Mouse (Mus musculus) neural tube, embryonic 14.5 days (tissue): ENCODE data around the gene Ufsp1. TPM values are rescaled to one million over a fixed set of nuclear protein-coding genes. Genes with fewer than 3 reads are reported as not detected.

Experiments
- ATAC-seq: fragments of 200-750 bp; cut with Nextera tagmentation; 2 replicates; pipeline ENCODE4 v1.8.0; 2017; ENCODE audit warnings: low read depth, mild to moderate bottlenecking, moderate TSS enrichment, moderate library complexity
- H3K27ac ChIP-seq: fragments of 300-500 bp; sonication (generic); 2 replicates; pipeline ENCODE4 v1.5.1; 2014; ENCODE audit warnings: low read depth, mild to moderate bottlenecking, control low read depth, low read length, moderate library complexity, mixed read lengths
- H3K27me3 ChIP-seq: fragments of 300-500 bp; sonication (generic); 2 replicates; pipeline ENCODE4 v1.6.1; 2014; ENCODE audit warnings: low read length; ENCODE audit not compliant: control insufficient read depth, insufficient read depth
- H3K36me3 ChIP-seq: fragments of 300-500 bp; sonication (generic); 2 replicates; pipeline ENCODE4 v1.6.1; 2014; ENCODE audit warnings: low read length, mixed read lengths; ENCODE audit not compliant: control insufficient read depth, insufficient read depth
- H3K4me1 ChIP-seq: fragments of 300-500 bp; sonication (generic); 2 replicates; pipeline ENCODE4 v1.6.1; 2014; ENCODE audit warnings: low read length; ENCODE audit not compliant: control insufficient read depth, insufficient read depth
- H3K4me2 ChIP-seq: fragments of 300-500 bp; sonication (generic); 2 replicates; pipeline ENCODE4 v1.6.1; 2014; ENCODE audit warnings: mild to moderate bottlenecking, low read depth, low read length, control low read depth
- H3K4me3 ChIP-seq: fragments of 300-500 bp; sonication (generic); 2 replicates; pipeline ENCODE4 v1.5.1; 2014; ENCODE audit warnings: low read depth, low read length, control low read depth, mixed read lengths
- H3K9ac ChIP-seq: fragments of 300-500 bp; sonication (generic); replicated peaks from 2 replicates; pipeline ENCODE4 v1.6.1; 2014; ENCODE audit warnings: low read depth, mild to moderate bottlenecking, control low read depth, low read length, mixed read lengths
- H3K9me3 ChIP-seq: fragments of 300-500 bp; sonication (generic); 2 replicates; pipeline ENCODE4 v1.6.1; 2016; ENCODE audit warnings: low read length; ENCODE audit not compliant: control insufficient read depth
- WGBS: fragments of 180-500 bp; shearing (Covaris S2); extraction: QIAGEN DNeasy Blood & Tissue Kit; methylation state at CpG from one replicate; pipeline ENCODE4 v1.1.7; 2014; 5-methylcytosine and 5-hydroxymethylcytosine counted together
- polyA plus RNA-seq: library from polyadenylated mRNA; unstranded; fragments of >200 nt; fragmentation: Nextera tagmentation; extraction: Ambion mirVana; gene quantifications from 2 replicates; pipeline ENCODE4 v1.2.1, GENCODE M21; 2014

Ufsp1 gene
- polyA plus RNA-seq, 1 experiment from 2014 or later: 24.0 TPM

DNA sequence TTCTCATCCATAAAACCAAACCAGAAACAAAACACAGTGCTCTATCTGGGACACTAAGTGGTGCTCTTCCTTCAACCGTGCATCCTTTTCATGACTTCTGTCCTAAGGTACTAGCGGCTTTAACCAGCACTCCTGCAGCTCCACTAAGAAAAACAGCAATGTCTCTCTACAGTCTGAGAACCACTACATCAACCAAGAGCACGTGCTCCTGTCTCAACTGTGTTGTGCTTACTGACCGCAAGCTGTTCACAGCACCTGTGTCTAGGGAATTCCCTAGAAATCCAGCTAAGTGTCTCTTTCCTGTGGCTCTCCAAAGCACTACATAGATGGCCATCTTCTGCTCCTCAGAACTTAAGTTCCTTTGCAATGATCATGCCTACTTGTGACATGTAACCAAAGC lies 10.4 kb downstream of the Ufsp1 start:
- WGBS: 8% methylated on average over 4 of the region's 4 CpGs
- Histone ChIP-seq H3K27me3 (no peaks in the 10 kb centered on the region), H3K9ac (no peak overlapping the region), H3K4me1 (peaks cover 30% of the 10 kb centered on the region), H3K27ac (no peak overlapping the region), H3K36me3 (peaks cover 37% of the 10 kb centered on the region), H3K4me3 (peak overlapping the region; percentile 9; the same call in 1 of the 2 replicates), H3K4me2 (peak overlapping the region; percentile 71), H3K9me3 (no peaks in the 10 kb centered on the region)
- no peak for ATAC-seq

DNA sequence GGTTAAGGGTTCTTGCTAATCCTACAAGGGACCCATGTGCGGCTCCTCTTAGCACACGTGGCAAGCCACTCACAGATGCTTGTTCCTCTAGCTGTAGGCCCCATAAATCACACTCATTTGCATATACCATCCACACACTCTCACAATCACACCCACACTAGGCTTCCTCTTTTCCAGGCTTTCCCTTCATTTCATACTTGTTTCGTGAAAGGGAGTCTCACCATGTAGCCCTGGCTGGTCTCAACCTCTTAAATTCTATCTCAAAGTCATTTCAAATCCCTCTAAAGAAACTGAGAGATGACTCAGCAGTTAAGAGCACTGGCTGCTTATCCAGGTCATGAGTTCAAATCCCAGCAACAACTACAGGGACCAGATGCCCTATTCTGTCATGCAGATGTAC lies 11.4 kb downstream of the Ufsp1 start:
- Histone ChIP-seq H3K27me3 (no peaks in the 10 kb centered on the region), H3K4me3 (peak overlapping the region; percentile 96), H3K4me2 (peak overlapping the region; percentile 71), H3K4me1 (peaks cover 30% of the 10 kb centered on the region), H3K9ac (peak overlapping the region; percentile 32; the same call in 1 of the 2 replicates), H3K9me3 (no peaks in the 10 kb centered on the region), H3K36me3 (peaks cover 27% of the 10 kb centered on the region), H3K27ac (no peak overlapping the region)
- ATAC-seq: no peak
- 25% methylated on average over 3 of the region's 3 CpGs for WGBS

DNA sequence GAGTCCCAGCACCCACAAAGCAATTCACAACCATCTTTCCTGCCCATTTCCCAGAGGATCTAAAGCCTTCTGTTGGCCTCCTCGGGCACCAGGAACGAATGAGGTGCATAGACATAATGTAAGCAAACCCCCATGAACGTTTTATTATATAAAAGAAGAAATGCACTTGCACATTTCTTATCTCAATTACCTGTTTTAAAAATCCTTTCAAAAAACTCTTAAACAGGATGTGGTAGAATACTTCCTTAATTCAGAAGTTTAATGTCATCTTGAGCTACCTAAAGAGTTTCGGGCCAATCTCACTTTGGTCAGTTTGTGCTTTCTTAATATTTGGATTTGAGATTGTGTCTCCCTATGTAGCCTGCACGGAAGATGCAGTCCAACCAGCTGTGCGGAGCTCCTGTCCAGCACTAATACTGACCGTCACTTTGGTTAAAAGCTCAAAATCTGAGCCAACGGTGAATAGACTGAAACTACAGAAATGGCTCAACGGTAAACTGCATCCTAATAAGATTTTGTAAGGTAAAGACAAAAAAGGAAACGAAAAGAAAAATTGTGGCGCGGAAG lies 12.1 kb downstream of the Ufsp1 start:
- H3K36me3 ChIP-seq: peaks cover 20% of the 10 kb centered on the region
- 16% methylated on average over 12 of the region's 12 CpGs for WGBS
- no peak for ATAC-seq
- H3K9me3 ChIP-seq: no peaks in the 10 kb centered on the region
- H3K4me1 ChIP-seq: peaks cover 30% of the 10 kb centered on the region
- peak overlapping the region; percentile 96 for H3K4me3 ChIP-seq
- H3K27ac ChIP-seq: peak overlapping the region; percentile 95
- H3K27me3 ChIP-seq: no peaks in the 10 kb centered on the region
- peak overlapping the region; percentile 71 for H3K4me2 ChIP-seq
- peak overlapping the region; percentile 94 for H3K9ac ChIP-seq

DNA sequence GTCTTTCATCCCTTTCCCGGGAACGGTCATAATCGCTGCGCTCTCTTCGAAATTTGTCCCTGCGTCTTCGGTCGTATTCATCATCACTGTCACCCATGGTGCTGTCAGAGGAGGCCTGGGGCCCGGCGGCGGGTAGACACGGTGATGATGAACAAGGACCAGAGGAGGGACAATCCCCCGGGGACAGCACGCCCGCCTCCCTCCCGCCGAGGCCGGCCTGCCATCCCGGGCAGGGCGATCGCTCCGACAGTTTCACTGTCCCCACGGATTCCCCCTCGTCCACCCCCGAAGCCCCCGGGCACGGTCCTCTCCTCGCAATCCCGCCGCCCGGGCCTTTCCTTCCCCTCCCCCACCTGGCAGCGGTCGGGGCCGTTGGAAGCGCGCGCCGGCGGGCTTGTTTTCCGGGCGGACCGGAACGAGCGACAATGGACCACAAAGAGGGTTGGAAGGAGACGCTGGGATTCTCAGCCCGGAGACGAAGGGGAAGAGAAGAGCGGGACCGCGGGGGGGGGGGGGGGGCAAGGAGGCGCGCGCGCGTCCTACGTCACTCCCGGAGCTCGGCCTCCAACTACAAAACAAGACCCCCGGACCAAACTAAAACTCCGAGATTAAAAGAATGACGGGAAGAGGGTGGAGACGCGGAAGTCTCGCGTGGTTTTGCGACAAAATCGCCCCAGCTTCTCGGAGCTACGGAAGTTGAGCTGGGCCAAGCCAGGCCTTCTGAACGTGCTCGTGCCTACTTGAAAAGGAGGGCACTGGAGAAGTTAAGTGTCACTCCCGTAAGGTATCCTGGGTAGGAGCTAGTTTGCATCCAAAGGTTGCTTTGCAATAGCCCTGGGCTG lies 12.9 kb downstream of the Ufsp1 start, which contains the start of gene Srrt:
Gene Srrt (minus strand): TSS at position 604 of the 842 bp plus-strand sequence.
- Histone ChIP-seq H3K4me1 (peaks cover 30% of the 10 kb centered on the region), H3K27me3 (no peaks in the 10 kb centered on the region), H3K36me3 (peaks cover 15% of the 10 kb centered on the region), H3K4me2 (peak within 1 kb of the TSS; percentile 71), H3K4me3 (peak within 1 kb of the TSS; percentile 96), H3K9ac (peak within 1 kb of the TSS; percentile 94), H3K27ac (peak within 1 kb of the TSS; percentile 95), H3K9me3 (no peaks in the 10 kb centered on the region)
- ATAC-seq: peak; percentile 83
- under 1% methylated on average over 50 of the region's 72 CpGs for WGBS

DNA sequence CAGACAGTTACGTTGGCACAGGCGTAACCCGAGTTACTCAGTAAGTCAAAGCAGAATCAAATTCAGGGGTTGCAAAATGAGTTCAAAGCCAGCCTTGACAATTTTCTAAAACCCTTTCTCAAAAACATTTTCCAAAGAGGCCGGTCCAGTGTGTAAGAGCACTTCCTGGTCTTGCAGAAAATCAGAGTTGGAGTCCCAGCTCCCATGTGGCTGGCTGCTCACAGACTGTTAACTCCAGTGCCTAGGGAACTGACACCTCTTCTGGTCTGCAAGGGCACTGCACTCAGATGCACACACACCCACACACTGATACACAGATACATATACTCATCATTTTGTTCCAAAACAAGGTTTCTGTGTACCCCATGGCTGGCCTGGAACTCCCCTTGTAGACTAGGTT lies 13.9 kb downstream of the Ufsp1 start:
- Histone ChIP-seq H3K27me3 (no peaks in the 10 kb centered on the region), H3K9ac (peak overlapping the region; percentile 94), H3K9me3 (no peaks in the 10 kb centered on the region), H3K4me2 (peak overlapping the region; percentile 57), H3K4me1 (peaks cover 30% of the 10 kb centered on the region), H3K36me3 (peaks cover 4% of the 10 kb centered on the region; the same call in 1 of the 2 replicates), H3K27ac (peak overlapping the region; percentile 95), H3K4me3 (peak overlapping the region; percentile 96; the same call in 1 of the 2 replicates)
- ATAC-seq: no peak
- WGBS: over 99% methylated on average over 4 of the region's 4 CpGs

DNA sequence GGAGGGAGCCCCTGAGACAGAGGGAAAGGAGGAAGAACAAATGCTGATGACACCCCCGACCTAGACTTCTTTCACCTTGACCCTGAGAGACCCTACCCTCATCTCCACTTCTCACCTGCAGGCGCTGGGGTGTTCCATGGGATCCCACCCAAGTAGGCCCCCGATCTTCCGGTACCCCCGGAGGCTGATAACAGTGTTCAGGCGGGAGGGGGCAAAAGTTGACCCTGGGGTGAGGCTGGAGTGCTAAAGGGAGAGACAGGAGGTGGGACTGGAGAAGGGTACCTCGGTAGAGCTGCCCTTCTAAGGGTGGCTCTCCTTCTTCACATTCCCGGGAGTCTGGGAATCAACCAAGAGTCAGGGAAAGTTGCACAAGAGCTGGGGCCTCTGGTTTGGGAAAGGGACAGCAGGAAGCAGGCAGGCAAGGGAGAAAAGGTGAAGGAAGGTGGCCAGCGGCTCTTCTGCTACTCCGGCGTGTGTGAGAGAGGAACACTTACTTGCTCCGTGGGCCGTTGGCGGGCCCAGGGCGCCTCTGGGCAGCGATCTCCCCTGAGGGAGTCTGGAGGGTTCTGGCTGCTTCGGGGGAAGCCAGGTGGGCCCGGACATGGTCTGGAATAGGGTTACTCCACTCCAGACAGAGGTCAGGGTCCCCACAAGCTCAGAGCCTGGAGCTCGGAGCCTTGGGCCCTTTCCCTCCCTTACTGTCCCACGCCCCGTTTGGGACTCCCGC lies 19.2 kb downstream of the Ufsp1 start:
- WGBS: 4% methylated on average over 22 of the region's 22 CpGs
- H3K9me3 ChIP-seq: no peaks in the 10 kb centered on the region
- H3K27ac ChIP-seq: 0 out of 2 replicates have a peak overlapping the region, but pooled peaks have one; percentile 6

DNA sequence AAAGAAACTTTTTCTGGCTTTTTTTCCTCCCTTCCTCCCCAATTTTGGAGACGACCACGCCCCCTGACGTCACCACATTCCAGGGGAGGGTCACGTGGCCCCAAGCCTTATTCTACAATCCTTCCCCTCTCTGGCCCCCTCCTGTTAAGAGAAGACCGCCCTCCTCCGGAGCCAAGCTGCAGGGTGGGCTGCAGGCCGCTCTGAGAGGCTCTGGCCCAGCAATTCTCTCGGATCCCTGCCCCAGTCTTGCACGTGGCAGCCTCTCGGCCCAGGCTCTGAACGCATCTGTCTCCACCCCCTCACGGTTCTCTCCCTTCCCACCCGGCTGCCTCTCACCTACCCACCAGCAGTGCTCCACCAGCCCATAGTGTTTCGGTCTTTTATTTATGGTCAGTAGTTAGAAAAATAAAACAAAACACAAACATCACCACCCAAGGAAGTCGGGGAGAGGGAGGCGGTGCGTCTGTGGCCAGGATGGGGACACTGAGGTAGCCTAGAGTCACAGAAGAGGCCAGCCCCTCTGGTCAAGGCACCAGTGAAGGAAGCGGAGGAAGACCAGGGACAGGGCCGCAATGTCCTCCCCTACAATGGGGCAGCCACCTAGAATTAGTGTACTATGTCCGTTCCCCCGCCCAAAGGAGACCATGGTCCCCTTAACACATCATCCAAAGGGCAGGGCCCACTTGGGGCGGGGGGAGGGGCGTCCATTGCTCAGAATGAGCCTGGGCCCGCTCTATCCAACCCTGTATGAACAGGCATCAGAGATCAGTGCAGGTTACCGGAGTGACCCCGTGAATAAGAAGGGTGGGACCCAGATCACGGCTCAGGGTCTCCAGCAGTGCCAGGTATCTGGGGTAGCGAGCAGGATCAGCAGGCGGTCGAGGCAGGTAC lies 20.0 kb downstream of the Ufsp1 start, which contains the start of gene Trip6:
Gene Trip6 (minus strand): TSS at position 212 of the 891 bp plus-strand sequence.
- H3K4me1 ChIP-seq: peaks cover 5% of the 10 kb centered on the region; the same call in 1 of the 2 replicates
- peak; percentile 87 for ATAC-seq
- peak within 1 kb of the TSS; percentile 43 for H3K9ac ChIP-seq
- H3K36me3 ChIP-seq: peaks cover 9% of the 10 kb centered on the region
- H3K27me3 ChIP-seq: no peaks in the 10 kb centered on the region
- 15% methylated on average over 30 of the region's 30 CpGs for WGBS
- H3K4me3 ChIP-seq: peak within 1 kb of the TSS; percentile 30
- peak within 1 kb of the TSS; percentile 47 for H3K4me2 ChIP-seq
- peak within 1 kb of the TSS; percentile 44; the same call in 1 of the 2 replicates for H3K27ac ChIP-seq
- H3K9me3 ChIP-seq: no peaks in the 10 kb centered on the region

More for the DNA sequence above, 19.2 kb downstream of the Ufsp1 start:
- Histone ChIP-seq H3K4me2 (peak overlapping the region; percentile 47), H3K4me3 (peak overlapping the region; percentile 30), H3K36me3 (peaks cover 8% of the 10 kb centered on the region), H3K27me3 (no peaks in the 10 kb centered on the region), H3K4me1 (peaks cover 5% of the 10 kb centered on the region; the same call in 1 of the 2 replicates), H3K9ac (peak overlapping the region; percentile 43)
- peak; percentile 35 for ATAC-seq
